Mouse (Mus musculus): Measurements from ENCODE around the gene Jam3. TPM values are rescaled to one million over a fixed set of nuclear protein-coding genes. Genes with fewer than 3 reads are reported as not detected.

The Jam3 gene
- polyA plus RNA-seq, 1 experiment from 2014 or later = 68.9 TPM

- H3K4me1 ChIP-seq (ENCODE audit: insufficient read depth) = no peaks in the 10 kb centered on the region
- no peak for TF ChIP-seq CTCF (IDR thresholded peaks at IDR 0.05; ENCODE audit: low read depth)
- peaks cover 78% of the 10 kb centered on the region for H3K36me3 ChIP-seq (ENCODE audit: insufficient read depth)
- no peaks in the 10 kb centered on the region for H3K27me3 ChIP-seq (ENCODE audit: insufficient read depth, low read length)
- H3K9ac ChIP-seq = no peak overlapping the region
- no peak overlapping the region for H3K4me3 ChIP-seq (ENCODE audit: low read depth, low read length)
- H3K9me3 ChIP-seq (ENCODE audit: low read depth, low read length) = no peaks in the 10 kb centered on the region
- H3K27ac ChIP-seq (ENCODE audit: low read depth) = no peak overlapping the region
- no peak overlapping the region for H3K4me2 ChIP-seq
- WGBS = 81% methylated on average over 4 of the region's 4 CpGs
- no peak for DNase-seq
- ATAC-seq (ENCODE audit: insufficient read depth) = no peak
Observed at GRCm38 (mm10) chr9:27099474-27099873, 55.7 kb downstream of the Jam3 start.

GRCm38 (mm10) chr9:27098557-27098956 is 56.7 kb downstream of the Jam3 start:
- Histone ChIP-seq H3K4me2 (no peak overlapping the region), H3K9me3 (ENCODE audit: low read depth, low read length) (no peaks in the 10 kb centered on the region), H3K4me3 (ENCODE audit: low read depth, low read length) (no peak overlapping the region), H3K27ac (ENCODE audit: low read depth) (no peak overlapping the region), H3K9ac (no peak overlapping the region), H3K36me3 (ENCODE audit: insufficient read depth) (peaks cover 86% of the 10 kb centered on the region), H3K4me1 (ENCODE audit: insufficient read depth) (no peaks in the 10 kb centered on the region), H3K27me3 (ENCODE audit: insufficient read depth, low read length) (no peaks in the 10 kb centered on the region)
- TF ChIP-seq CTCF (IDR thresholded peaks at IDR 0.05; ENCODE audit: low read depth) = no peak
- ATAC-seq (ENCODE audit: insufficient read depth) (no peak), DNase-seq (no peak)
- WGBS = 88% methylated on average over 8 of the region's 8 CpGs

- no peak overlapping the region for H3K4me3 ChIP-seq (ENCODE audit: low read depth, low read length)
- no peak overlapping the region for H3K9ac ChIP-seq
- WGBS = 49% methylated on average over 4 of the region's 4 CpGs
- H3K4me1 ChIP-seq (ENCODE audit: insufficient read depth) = no peaks in the 10 kb centered on the region
- ATAC-seq (ENCODE audit: insufficient read depth) = 0 out of 2 replicates have a peak, but pooled peaks have one; percentile 23
- no peak overlapping the region; the same call in 1 of the 2 replicates for H3K27ac ChIP-seq (ENCODE audit: low read depth)
- no peak overlapping the region for H3K4me2 ChIP-seq
- TF ChIP-seq CTCF (IDR thresholded peaks at IDR 0.05; ENCODE audit: low read depth) = 0 out of 2 replicates have a peak, but pooled peaks have one; percentile 15
- no peaks in the 10 kb centered on the region for H3K27me3 ChIP-seq (ENCODE audit: insufficient read depth, low read length)
- H3K36me3 ChIP-seq (ENCODE audit: insufficient read depth) = peaks cover 87% of the 10 kb centered on the region
- peak; percentile 39 for DNase-seq
- no peaks in the 10 kb centered on the region for H3K9me3 ChIP-seq (ENCODE audit: low read depth, low read length)
Observed at GRCm38 (mm10) chr9:27098092-27098491, 57.1 kb downstream of the Jam3 start.

- Histone ChIP-seq H3K4me1 (ENCODE audit: insufficient read depth) (no peaks in the 10 kb centered on the region), H3K4me2 (no peak overlapping the region), H3K4me3 (ENCODE audit: low read depth, low read length) (no peak overlapping the region), H3K9ac (no peak overlapping the region), H3K36me3 (ENCODE audit: insufficient read depth) (peaks cover 93% of the 10 kb centered on the region), H3K27ac (ENCODE audit: low read depth) (no peak overlapping the region), H3K9me3 (ENCODE audit: low read depth, low read length) (no peaks in the 10 kb centered on the region), H3K27me3 (ENCODE audit: insufficient read depth, low read length) (no peaks in the 10 kb centered on the region)
- WGBS = 92% methylated on average over 6 of the region's 6 CpGs
- no peak for ATAC-seq (ENCODE audit: insufficient read depth)
- DNase-seq = no peak
- TF ChIP-seq CTCF (IDR thresholded peaks at IDR 0.05; ENCODE audit: low read depth) = no peak
Observed at GRCm38 (mm10) chr9:27092916-27093315, 62.3 kb downstream of the Jam3 start.

- WGBS = 87% methylated on average over 13 of the region's 13 CpGs
- no peak for ATAC-seq (ENCODE audit: insufficient read depth)
- no peak for TF ChIP-seq CTCF (IDR thresholded peaks at IDR 0.05; ENCODE audit: low read depth)
- no peak for DNase-seq
- H3K4me3 ChIP-seq (ENCODE audit: low read depth, low read length) = no peak overlapping the region
- H3K36me3 ChIP-seq (ENCODE audit: insufficient read depth) = peaks cover 96% of the 10 kb centered on the region
- no peak overlapping the region for H3K9ac ChIP-seq
- H3K4me2 ChIP-seq = no peak overlapping the region
- no peaks in the 10 kb centered on the region for H3K9me3 ChIP-seq (ENCODE audit: low read depth, low read length)
- H3K27ac ChIP-seq (ENCODE audit: low read depth) = no peak overlapping the region
- no peaks in the 10 kb centered on the region for H3K4me1 ChIP-seq (ENCODE audit: insufficient read depth)
- H3K27me3 ChIP-seq (ENCODE audit: insufficient read depth, low read length) = no peaks in the 10 kb centered on the region
Observed at GRCm38 (mm10) chr9:27090801-27091775, 64.1 kb downstream of the Jam3 start.

GRCm38 (mm10) chr9:27090134-27090533 is 65.1 kb downstream of the Jam3 start:
- Histone ChIP-seq H3K9ac (no peak overlapping the region), H3K9me3 (ENCODE audit: low read depth, low read length) (no peaks in the 10 kb centered on the region), H3K4me1 (ENCODE audit: insufficient read depth) (no peaks in the 10 kb centered on the region), H3K27me3 (ENCODE audit: insufficient read depth, low read length) (no peaks in the 10 kb centered on the region), H3K36me3 (ENCODE audit: insufficient read depth) (peaks cover 96% of the 10 kb centered on the region), H3K27ac (ENCODE audit: low read depth) (no peak overlapping the region), H3K4me2 (no peak overlapping the region), H3K4me3 (ENCODE audit: low read depth, low read length) (no peak overlapping the region)
- WGBS = 90% methylated on average over 1 of the region's 1 CpGs
- TF ChIP-seq CTCF (IDR thresholded peaks at IDR 0.05; ENCODE audit: low read depth) = no peak
- DNase-seq (no peak), ATAC-seq (ENCODE audit: insufficient read depth) (no peak)

- Histone ChIP-seq H3K36me3 (ENCODE audit: insufficient read depth) (peaks cover 96% of the 10 kb centered on the region), H3K9me3 (ENCODE audit: low read depth, low read length) (no peaks in the 10 kb centered on the region), H3K4me3 (ENCODE audit: low read depth, low read length) (no peak overlapping the region), H3K4me1 (ENCODE audit: insufficient read depth) (no peaks in the 10 kb centered on the region), H3K27ac (ENCODE audit: low read depth) (no peak overlapping the region), H3K9ac (no peak overlapping the region), H3K27me3 (ENCODE audit: insufficient read depth, low read length) (no peaks in the 10 kb centered on the region), H3K4me2 (no peak overlapping the region)
- WGBS = 80% methylated on average over 3 of the region's 3 CpGs
- ATAC-seq (ENCODE audit: insufficient read depth) (no peak), DNase-seq (no peak)
- no peak for TF ChIP-seq CTCF (IDR thresholded peaks at IDR 0.05; ENCODE audit: low read depth)
Observed at GRCm38 (mm10) chr9:27087402-27087801, 67.8 kb downstream of the Jam3 start.

Measured in lung, embryonic 14.5 days (tissue).